Mouse (Mus musculus) inflammation-experienced regulatory T-cells, adult 16 weeks (primary cell): ENCODE measurements around the gene Sppl2c. TPM values are rescaled to one million over a fixed set of nuclear protein-coding genes. Genes with fewer than 3 reads are reported as not detected.

Source experiments
- polyA plus RNA-seq: library from polyadenylated mRNA; unstranded; fragments of 100-300 nt; shearing (Covaris generic); gene quantifications from one replicate; pipeline ENCODE4 v1.2.1, GENCODE M21; 2017

The Sppl2c gene
- polyA plus RNA-seq = not detected

DNA sequence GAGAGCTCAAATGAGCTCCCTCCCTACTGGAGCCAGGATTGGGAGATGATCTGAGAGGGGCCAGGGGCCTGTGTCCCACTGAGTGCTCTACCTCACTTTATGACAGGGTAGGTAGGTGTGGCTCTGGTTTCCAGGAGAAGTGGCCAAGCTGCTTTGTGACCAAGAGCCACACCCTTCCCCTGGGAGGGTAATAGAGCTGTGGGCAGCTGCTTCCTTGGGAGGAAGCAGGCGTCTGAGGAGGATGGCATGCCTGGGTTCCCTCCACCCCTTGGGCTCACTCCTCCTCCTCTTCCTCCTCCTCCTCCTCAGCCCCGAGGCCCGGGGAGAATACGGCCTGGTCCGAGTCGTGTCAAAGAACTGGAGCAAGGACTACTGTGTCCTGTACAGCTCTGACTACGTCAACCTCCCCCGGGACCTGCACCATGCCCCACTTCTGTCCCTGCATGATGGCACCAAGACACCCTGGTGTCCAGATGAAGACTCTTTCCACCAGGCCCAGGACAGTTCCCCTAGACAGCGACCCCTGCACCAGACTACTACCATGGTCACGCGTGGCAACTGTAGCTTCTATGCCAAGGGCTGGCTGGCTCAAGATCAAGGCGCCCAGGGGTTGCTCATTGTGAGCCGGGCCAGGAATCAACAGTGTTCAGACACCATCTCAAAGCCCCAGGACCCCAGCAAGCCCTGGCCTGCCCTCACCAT, at the start of gene Sppl2c:
Gene Sppl2c (plus strand): TSS at position 193 of the 702 bp plus-strand sequence.

DNA sequence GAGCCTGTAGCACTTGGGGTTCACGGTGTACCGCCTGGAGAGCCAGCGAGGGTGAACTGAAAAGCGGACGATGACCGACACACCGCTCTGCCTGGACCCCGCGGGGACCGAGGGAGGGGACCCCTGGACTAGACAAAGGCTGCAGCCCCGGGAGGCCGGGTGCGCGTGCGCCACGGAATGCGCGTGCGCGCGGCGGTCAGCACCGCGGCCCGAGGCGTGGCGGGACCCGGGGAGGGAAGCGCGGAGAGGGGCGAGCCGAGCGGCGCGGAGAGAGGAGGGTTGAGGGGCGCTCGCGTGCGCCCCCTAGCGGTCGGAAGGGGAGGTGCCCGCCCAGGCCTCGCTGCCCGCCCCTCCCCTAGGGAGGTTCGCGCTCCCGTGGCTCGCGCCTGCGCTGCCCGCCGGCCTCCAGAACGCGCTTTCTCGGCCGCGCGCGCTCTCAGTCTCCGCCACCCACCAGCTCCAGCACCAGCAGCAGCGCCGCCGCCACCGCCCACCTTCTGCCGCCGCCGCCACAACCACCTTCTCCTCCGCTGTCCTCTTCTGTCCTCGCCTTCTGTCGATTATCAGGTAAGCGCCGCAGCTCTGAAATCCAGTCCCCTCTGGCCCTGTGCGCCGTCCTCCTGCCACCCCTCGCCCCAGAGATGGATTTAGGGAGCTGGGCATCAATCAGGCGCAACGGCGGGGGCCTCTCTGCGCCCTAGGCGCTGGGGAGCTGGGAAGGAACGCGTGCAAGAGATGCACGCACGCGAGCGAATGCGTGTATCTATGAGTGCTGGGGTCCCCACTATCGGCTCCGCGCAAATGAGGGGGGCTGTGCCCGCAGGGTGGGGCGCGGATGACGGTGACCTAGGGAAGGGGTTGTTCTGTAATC, 45.1 kb downstream of the Sppl2c start, which contains the start of gene Mapt:
Gene Mapt (plus strand): TSS at position 350 of the 871 bp plus-strand sequence.

Other genes with a start within 250 kb of the Sppl2c start
- gene Nsf, start 232.3 kb upstream of the Sppl2c start, polyA plus RNA-seq = 90.8 TPM
- gene Arf2, start 219.6 kb upstream of the Sppl2c start, polyA plus RNA-seq = 17.7 TPM
- not detected for gene Crhr1, start 53.5 kb upstream of the Sppl2c start, polyA plus RNA-seq
- 0.12 TPM for gene Mapt, start 45.1 kb downstream of the Sppl2c start, polyA plus RNA-seq